Mouse (Mus musculus): ENCODE measurements around the gene Epp13. TPM values are rescaled to one million over a fixed set of nuclear protein-coding genes. Genes with fewer than 3 reads are reported as not detected.
"Not testable (repeated sequence)": the region's sequence is repeated elsewhere in the genome, so short reads cannot be mapped to it uniquely, and the experiment has no call there.

Gene Epp13
- polyA plus RNA-seq, 1 experiment from 2014 or later, result not detected

DNA sequence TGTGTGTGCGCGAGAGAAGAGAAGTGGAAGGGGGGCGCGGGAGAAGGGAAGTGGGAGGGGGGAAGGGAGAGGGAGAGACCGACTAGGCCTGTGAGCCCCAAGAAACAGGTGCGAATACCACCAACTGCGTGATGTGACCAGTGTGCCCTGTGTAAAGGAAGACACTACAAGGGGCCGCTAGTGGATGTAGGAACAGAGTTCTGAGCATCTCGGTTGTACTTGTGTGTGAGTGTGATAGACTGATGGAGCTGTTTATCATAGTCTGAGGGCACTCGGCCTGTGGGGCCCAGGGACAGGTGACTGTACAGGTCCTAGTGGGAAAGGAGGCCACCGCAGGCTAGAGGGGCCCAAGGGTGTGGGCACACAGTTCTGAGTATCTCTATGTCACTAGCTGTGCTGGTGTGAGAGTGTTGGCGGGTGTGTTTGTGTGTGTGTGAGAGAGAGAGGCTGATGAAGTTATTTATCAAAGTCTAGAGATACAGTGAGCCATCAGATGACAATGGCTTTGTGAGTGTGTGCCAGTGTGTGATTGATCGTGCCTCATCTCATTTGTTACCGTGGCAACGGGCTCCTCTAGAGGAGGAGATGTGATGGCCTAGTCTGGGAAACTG is 34.5 kb downstream of the Epp13 start:
- Histone ChIP-seq H3K27ac (peak overlapping the region; percentile 46; the same call in 1 of the 2 replicates), H3K4me2 (replicated peaks) (peak overlapping the region; percentile 74), H3K4me1 (peaks cover 13% of the 10 kb centered on the region; the same call in 1 of the 2 replicates), H3K4me3 (peak overlapping the region; percentile 49), H3K9me3 (no peaks in the 10 kb centered on the region), H3K36me3 (no peaks in the 10 kb centered on the region), H3K9ac (peak overlapping the region; percentile 60), H3K27me3 (replicated peaks) (no peaks in the 10 kb centered on the region)
- WGBS, result 21% methylated on average over 15 of the region's 15 CpGs
- peak; percentile 25 for ATAC-seq (ENCODE audit: low FRiP score, low read depth)

DNA sequence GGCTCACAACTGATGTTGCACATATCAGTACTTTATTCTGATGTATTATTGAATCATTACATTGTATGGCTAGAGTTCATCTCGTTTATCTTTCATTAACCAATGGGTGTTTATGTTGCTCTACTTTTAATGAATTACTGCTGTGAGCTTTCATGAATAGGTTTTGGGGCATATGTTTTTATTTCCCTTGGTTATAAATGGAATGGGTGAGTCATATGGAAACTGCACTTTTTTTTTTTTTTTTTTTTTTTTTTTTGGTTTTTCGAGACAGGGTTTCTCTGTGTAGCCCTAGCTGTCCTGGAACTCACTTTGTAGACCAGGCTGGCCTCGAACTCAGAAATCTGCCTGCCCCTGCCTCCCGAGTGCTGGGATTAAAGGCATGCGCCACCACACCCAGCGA is 38.6 kb downstream of the Epp13 start:
- WGBS, result 78% methylated on average over 6 of the region's 6 CpGs
- not testable (repeated sequence) for H3K27me3 ChIP-seq (replicated peaks); H3K9me3 ChIP-seq; H3K4me2 ChIP-seq (replicated peaks); H3K27ac ChIP-seq; H3K9ac ChIP-seq; ATAC-seq (ENCODE audit: low FRiP score, low read depth); H3K4me3 ChIP-seq
- Histone ChIP-seq H3K36me3 (peaks cover 28% of the 10 kb centered on the region), H3K4me1 (peaks cover 13% of the 10 kb centered on the region; the same call in 1 of the 2 replicates)

- H3K4me3 ChIP-seq; ATAC-seq (ENCODE audit: low FRiP score, low read depth): not testable (repeated sequence)
These were observed 48.3 kb downstream of the Epp13 start for GRCm38 (mm10) chr7:6300796-6301195.

GRCm38 (mm10) chr7:6330458-6331232 is 78.1 kb downstream of the Epp13 start:
- peaks cover 4% of the 10 kb centered on the region for H3K36me3 ChIP-seq
- peak overlapping the region; percentile 69 for H3K9ac ChIP-seq
- WGBS, result 19% methylated on average over 23 of the region's 23 CpGs
- no peaks in the 10 kb centered on the region for H3K27me3 ChIP-seq (replicated peaks)
- H3K4me2 ChIP-seq (replicated peaks), result peak overlapping the region; percentile 56
- no peaks in the 10 kb centered on the region for H3K9me3 ChIP-seq
- H3K4me1 ChIP-seq, result peaks cover 8% of the 10 kb centered on the region
- 0 out of 2 replicates have a peak overlapping the region, but pooled peaks have one; percentile 72 for H3K27ac ChIP-seq
- peak; percentile 85 for ATAC-seq (ENCODE audit: low FRiP score, low read depth)
- peak overlapping the region; percentile 48 for H3K4me3 ChIP-seq

More at GRCm38 (mm10) chr7:6300796-6301195, 48.3 kb downstream of the Epp13 start:
- not testable (repeated sequence) for H3K9ac ChIP-seq; H3K27me3 ChIP-seq (replicated peaks); H3K27ac ChIP-seq; H3K4me2 ChIP-seq (replicated peaks); H3K9me3 ChIP-seq; H3K4me1 ChIP-seq
- H3K36me3 ChIP-seq, result peaks cover 62% of the 10 kb centered on the region
- WGBS, result 84% methylated on average over 11 of the region's 11 CpGs

DNA sequence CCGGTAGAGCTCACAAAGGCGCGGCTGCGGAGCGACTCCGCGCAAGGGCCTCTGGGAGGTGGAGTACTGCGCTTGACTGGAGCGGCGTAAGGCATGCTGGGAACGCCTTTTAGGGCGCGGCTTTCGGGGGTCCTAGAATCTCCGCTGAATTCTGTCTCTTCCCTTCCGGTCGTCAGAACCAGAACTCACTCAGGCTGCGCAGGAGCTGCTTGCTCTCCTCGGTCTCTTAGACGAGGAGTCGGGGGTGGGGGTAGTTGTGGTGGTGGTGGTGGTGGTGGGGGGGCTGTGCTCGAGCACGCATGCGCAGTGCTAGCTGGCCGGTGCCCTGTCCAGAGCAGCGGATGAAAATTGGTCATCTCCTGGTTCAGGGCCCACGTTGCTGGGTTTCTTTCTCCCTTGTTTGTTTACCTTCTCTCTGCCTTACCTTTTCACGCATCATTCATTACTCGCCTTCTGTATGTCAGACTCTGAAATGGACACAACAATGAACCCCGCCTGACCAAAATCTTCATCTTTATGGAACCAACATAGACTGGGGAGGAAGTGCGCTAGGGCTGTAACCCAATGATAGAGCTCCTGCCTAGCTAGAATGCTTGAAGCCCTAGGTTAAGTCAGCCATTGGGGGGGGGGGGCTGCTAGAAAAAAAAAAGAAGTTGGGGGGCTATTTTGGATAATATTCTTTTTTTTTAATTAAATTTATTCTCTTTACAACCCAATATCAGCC is 78.9 kb downstream of the Epp13 start, which contains the start of gene Zfp583:
Gene Zfp583 (minus strand): TSS at position 53 of the 724 bp plus-strand sequence.
- Histone ChIP-seq H3K27me3 (replicated peaks) (no peaks in the 10 kb centered on the region), H3K9me3 (no peaks in the 10 kb centered on the region), H3K27ac (peak within 1 kb of the TSS; percentile 72), H3K36me3 (peaks cover 4% of the 10 kb centered on the region), H3K4me3 (peak within 1 kb of the TSS; percentile 48), H3K9ac (peak within 1 kb of the TSS; percentile 69), H3K4me2 (replicated peaks) (peak within 1 kb of the TSS; percentile 56), H3K4me1 (peaks cover 8% of the 10 kb centered on the region)
- ATAC-seq (ENCODE audit: low FRiP score, low read depth), result peak; percentile 91
- WGBS, result 5% methylated on average over 31 of the region's 31 CpGs

Other genes starting within 250 kb of the Epp13 start
- gene Vmn1r65, start 241.7 kb upstream of the Epp13 start, polyA plus RNA-seq (2016; fragmentation: Nextera tagmentation; extraction: Ambion mirVana), result not detected in 2 replicates
- not detected in 2 replicates for gene Nlrp4c, start 207.5 kb upstream of the Epp13 start, polyA plus RNA-seq (2016; fragmentation: Nextera tagmentation; extraction: Ambion mirVana)
- 36.4 and 37.0 TPM in 2 replicates for gene Zfp787, start 96.7 kb upstream of the Epp13 start, polyA plus RNA-seq (2016; fragmentation: Nextera tagmentation; extraction: Ambion mirVana)
- 78.1 and 86.0 TPM in 2 replicates for gene Zfp444, start 80.5 kb upstream of the Epp13 start, polyA plus RNA-seq (2016; fragmentation: Nextera tagmentation; extraction: Ambion mirVana)
- gene Galp, start 55.6 kb upstream of the Epp13 start, polyA plus RNA-seq (2016; fragmentation: Nextera tagmentation; extraction: Ambion mirVana), result not detected in 2 replicates
- not detected in 2 replicates for gene Zscan5b, start 30.4 kb upstream of the Epp13 start, polyA plus RNA-seq (2016; fragmentation: Nextera tagmentation; extraction: Ambion mirVana)
- gene Zfp667, start 33.9 kb downstream of the Epp13 start, polyA plus RNA-seq (2016; fragmentation: Nextera tagmentation; extraction: Ambion mirVana), result 15.1 and 15.4 TPM in 2 replicates
- gene Zfp583, start 78.6 kb downstream of the Epp13 start, polyA plus RNA-seq (2016; fragmentation: Nextera tagmentation; extraction: Ambion mirVana), result 8.0 and 10.1 TPM in 2 replicates
- gene Gm3854, start 91.0 kb downstream of the Epp13 start, polyA plus RNA-seq (2016; fragmentation: Nextera tagmentation; extraction: Ambion mirVana), result 3.7 and 5.2 TPM in 2 replicates
- 2.0 and 3.1 TPM in 2 replicates for gene Zfp78, start 110.6 kb downstream of the Epp13 start, polyA plus RNA-seq (2016; fragmentation: Nextera tagmentation; extraction: Ambion mirVana)
- gene Zfp28, start 130.6 kb downstream of the Epp13 start, polyA plus RNA-seq (2016; fragmentation: Nextera tagmentation; extraction: Ambion mirVana), result 15.5 and 15.6 TPM in 2 replicates
- 1.5 and 1.7 TPM in 2 replicates for gene Smim17, start 146.0 kb downstream of the Epp13 start, polyA plus RNA-seq (2016; fragmentation: Nextera tagmentation; extraction: Ambion mirVana)
- gene Gm20715, start 157.6 kb downstream of the Epp13 start, polyA plus RNA-seq (2016; fragmentation: Nextera tagmentation; extraction: Ambion mirVana), result not detected in 2 replicates
- gene Olfr1344, start 186.0 kb downstream of the Epp13 start, polyA plus RNA-seq (2016; fragmentation: Nextera tagmentation; extraction: Ambion mirVana), result not detected in 2 replicates
- gene Olfr1336, start 203.5 kb downstream of the Epp13 start, polyA plus RNA-seq (2016; fragmentation: Nextera tagmentation; extraction: Ambion mirVana), result not detected in 2 replicates
- not detected in 2 replicates for gene Olfr1346, start 214.4 kb downstream of the Epp13 start, polyA plus RNA-seq (2016; fragmentation: Nextera tagmentation; extraction: Ambion mirVana)
- not detected in 2 replicates for gene Olfr5, start 234.2 kb downstream of the Epp13 start, polyA plus RNA-seq (2016; fragmentation: Nextera tagmentation; extraction: Ambion mirVana)
- gene Olfr1347, start 247.0 kb downstream of the Epp13 start, polyA plus RNA-seq (2016; fragmentation: Nextera tagmentation; extraction: Ambion mirVana), result not detected in 2 replicates